In genomic region chr17:26616696-26617095, GRCm38 (mm10) we compare ENCODE assay signal across 10 mouse cellular contexts. TPM values are rescaled to one million over a fixed set of nuclear protein-coding genes. Genes with fewer than 3 reads are reported as not detected.
DNase-seq lines count a peak whose midpoint lies in the region; ATAC-seq and TF ChIP-seq lines count a peak whose summit lies in the region.
"Had no signal": no experiment of that assay in that cellular context is flagged by ENCODE, and none has a peak within 500 bp of the region (broad histone marks: within the 10 kb centered on the region; RNA-seq: fewer than 3 reads in every experiment).

No protein-coding gene starts in this region.

- no peaks in the 10 kb centered on the region for H3K27me3 ChIP-seq in intestine, embryonic 14.5 days (replicated peaks; ENCODE audit: control insufficient read depth, insufficient read depth, low read length)
- H3K27me3 ChIP-seq in hindbrain, postnatal 0 days (ENCODE audit: insufficient read depth, low read length) = no peaks in the 10 kb centered on the region
- H3K27me3 ChIP-seq: heart, embryonic 13.5 days had no signal

- 0 out of 2 replicates have a peak, but pooled peaks cover 2% of the 10 kb centered on the region for H3K4me1 ChIP-seq in intestine, embryonic 14.5 days (replicated peaks; ENCODE audit: control insufficient read depth, insufficient read depth, low read length)
- no peaks in the 10 kb centered on the region for H3K4me1 ChIP-seq in hindbrain, postnatal 0 days (ENCODE audit: insufficient read depth, low read length)

- WGBS in intestine, embryonic 14.5 days = 77% methylated on average over 2 of the region's 2 CpGs
- WGBS in large intestine, adult 2 months = 30% methylated on average over 2 of the region's 2 CpGs
- WGBS in hindbrain, postnatal 0 days = 89% methylated on average over 2 of the region's 2 CpGs

- peaks cover 61% of the 10 kb centered on the region for H3K36me3 ChIP-seq in intestine, embryonic 14.5 days (ENCODE audit: control insufficient read depth, insufficient read depth, low read length)
- H3K36me3 ChIP-seq in hindbrain, postnatal 0 days (ENCODE audit: insufficient read depth, low read length) = peaks cover 29% of the 10 kb centered on the region

- H3K4me2 ChIP-seq in intestine, embryonic 14.5 days (ENCODE audit: low read length) = no peak overlapping the region
- H3K4me2 ChIP-seq in hindbrain, postnatal 0 days (ENCODE audit: low read depth, low read length) = no peak overlapping the region
- H3K4me2 ChIP-seq: heart, embryonic 13.5 days had no signal

- peak; percentile 34 for DNase-seq in adrenal gland, adult 2 months
- DNase-seq in adrenal gland, adult 18-20 months (ENCODE audit: low spot score in 2 of 2) = no peak
- DNase-seq in intestine, embryonic 14.5 days (ENCODE audit: low spot score) = no peak
- peak; percentile 90 for DNase-seq in large intestine, adult 2 months (ENCODE audit: low read depth, low spot score)
- no peak for DNase-seq in spleen, postnatal 10 days (ENCODE audit: low spot score in 2 of 2)
- DNase-seq in testis, postnatal 10 days (ENCODE audit: low spot score) = no peak
- no peak for DNase-seq in hindbrain, postnatal 0 days (ENCODE audit: low spot score)

- H3K9me3 ChIP-seq in intestine, embryonic 14.5 days (ENCODE audit: control insufficient read depth, low read length) = no peaks in the 10 kb centered on the region
- H3K9me3 ChIP-seq in hindbrain, postnatal 0 days (ENCODE audit: low read length) = no peaks in the 10 kb centered on the region
- H3K9me3 ChIP-seq: heart, embryonic 13.5 days had no signal

- H3K9ac ChIP-seq in intestine, embryonic 14.5 days (ENCODE audit: low read length) = no peak overlapping the region
- H3K9ac ChIP-seq in hindbrain, postnatal 0 days (replicated peaks; ENCODE audit: low read length) = no peak overlapping the region
- H3K9ac ChIP-seq: heart, embryonic 13.5 days had no signal

- no peak overlapping the region for H3K4me3 ChIP-seq in intestine, embryonic 14.5 days (ENCODE audit: low read depth, low read length)
- H3K4me3 ChIP-seq in hindbrain, postnatal 0 days (ENCODE audit: low read length) = no peak overlapping the region
- H3K4me3 ChIP-seq: heart, embryonic 13.5 days; myocyte had no signal

- ATAC-seq in intestine, embryonic 14.5 days (replicated peaks; ENCODE audit: low FRiP score, low TSS enrichment, low read depth) = peak; percentile 90
- ATAC-seq in megakaryocyte, adult 5-6 weeks (ENCODE audit: poor library complexity, severe bottlenecking) = peak; percentile 64
- no peak for ATAC-seq in hindbrain, postnatal 0 days

- no peak for TF ChIP-seq CTCF in hindbrain, postnatal 0 days (IDR thresholded peaks at IDR 0.05; ENCODE audit: low read depth)

- no peak overlapping the region for H3K27ac ChIP-seq in intestine, embryonic 14.5 days (ENCODE audit: low read depth)
- H3K27ac ChIP-seq in hindbrain, postnatal 0 days = no peak overlapping the region
- H3K27ac ChIP-seq: heart, embryonic 13.5 days had no signal

RNA-seq across cellular contexts. Expression of gene Atp6v0e, which starts 46.3 kb away (rescaled TPM):
- total RNA-seq in adrenal gland, adult 2 months (2021) = 100 to 1,000 TPM; 213 to 229 TPM
- polyA plus RNA-seq in adrenal gland, adult 2 months (2012; rRNA removed) = 193 and 215 TPM in 2 replicates
- 100 to 1,000 TPM; 215 to 234 TPM for total RNA-seq in adrenal gland, adult 18-20 months (2021)
- polyA plus RNA-seq in intestine, embryonic 14.5 days (2014; fragmentation: Nextera tagmentation; extraction: Ambion mirVana) = 216 and 217 TPM in 2 replicates
- polyA plus RNA-seq in large intestine, adult 2 months (2012; rRNA removed) = 194 and 219 TPM in 2 replicates
- total RNA-seq in megakaryocyte, adult 5-6 weeks (2015) = 304 and 336 TPM in 2 replicates
- 529 and 571 TPM in 2 replicates for total RNA-seq in megakaryocyte, adult 5-6 weeks (2017)
- 98.2 and 124 TPM in 2 replicates for total RNA-seq in hindbrain, postnatal 0 days (2014; rRNA removed)
- 121 and 133 TPM in 2 replicates for polyA plus RNA-seq in hindbrain, postnatal 0 days (2015; fragmentation: Nextera tagmentation; extraction: Ambion mirVana)

RNA-seq across cellular contexts. Expression of gene Dusp1, which starts 54.8 kb away (rescaled TPM):
- 10 to 100 TPM; 33.5 to 67.7 TPM for total RNA-seq in adrenal gland, adult 2 months (2021)
- 80.9 and 86.9 TPM in 2 replicates for polyA plus RNA-seq in adrenal gland, adult 2 months (2012; rRNA removed)
- total RNA-seq in adrenal gland, adult 18-20 months (2021) = 10 to 100 TPM; 48.7 to 56.1 TPM
- polyA plus RNA-seq in intestine, embryonic 14.5 days (2014; fragmentation: Nextera tagmentation; extraction: Ambion mirVana) = 14.5 and 17.0 TPM in 2 replicates
- polyA plus RNA-seq in large intestine, adult 2 months (2012; rRNA removed) = 23.4 and 33.5 TPM in 2 replicates
- 265 and 280 TPM in 2 replicates for total RNA-seq in megakaryocyte, adult 5-6 weeks (2015)
- 58.9 and 72.1 TPM in 2 replicates for total RNA-seq in megakaryocyte, adult 5-6 weeks (2017)
- 50.5 and 51.4 TPM in 2 replicates for total RNA-seq in hindbrain, postnatal 0 days (2014; rRNA removed)
- 25.3 and 27.0 TPM in 2 replicates for polyA plus RNA-seq in hindbrain, postnatal 0 days (2015; fragmentation: Nextera tagmentation; extraction: Ambion mirVana)

RNA-seq across cellular contexts. Expression of gene Ergic1, which starts 55.4 kb away (rescaled TPM):
- 100 to 1,000 TPM; 166 to 170 TPM for total RNA-seq in adrenal gland, adult 2 months (2021)
- 132 and 156 TPM in 2 replicates for polyA plus RNA-seq in adrenal gland, adult 2 months (2012; rRNA removed)
- 100 to 1,000 TPM; 159 to 166 TPM for total RNA-seq in adrenal gland, adult 18-20 months (2021)
- polyA plus RNA-seq in intestine, embryonic 14.5 days (2014; fragmentation: Nextera tagmentation; extraction: Ambion mirVana) = 135 and 136 TPM in 2 replicates
- polyA plus RNA-seq in large intestine, adult 2 months (2012; rRNA removed) = 113 TPM in 2 replicates
- 18.9 and 22.1 TPM in 2 replicates for total RNA-seq in megakaryocyte, adult 5-6 weeks (2015)
- total RNA-seq in megakaryocyte, adult 5-6 weeks (2017) = 9.6 and 16.3 TPM in 2 replicates
- total RNA-seq in hindbrain, postnatal 0 days (2014; rRNA removed) = 235 and 250 TPM in 2 replicates
- 81.2 and 93.5 TPM in 2 replicates for polyA plus RNA-seq in hindbrain, postnatal 0 days (2015; fragmentation: Nextera tagmentation; extraction: Ambion mirVana)

Comparison
In these comparisons a context has a peak if more than half of its experiments do, and no peak if none do; other contexts are left out.
1. DNase-seq: peak in adrenal gland, adult 2 months (single experiment) and large intestine, adult 2 months (single experiment); none in adrenal gland, adult 18-20 months (0 of 2), intestine, embryonic 14.5 days (single experiment), spleen, postnatal 10 days (0 of 2), testis, postnatal 10 days (single experiment) and hindbrain, postnatal 0 days (single experiment).
2. RNA of gene Ergic1, which starts 55.4 kb away (total RNA-seq): 235 to 250 TPM in hindbrain, postnatal 0 days, 166 to 170 TPM in adrenal gland, adult 2 months and 159 to 166 TPM in adrenal gland, adult 18-20 months; 9.6 to 22.1 TPM in megakaryocyte, adult 5-6 weeks; every median in the first group is over 4 times any median in the second.